Mouse (Mus musculus): ENCODE results near the gene Evx2.

- TF ChIP-seq CTCF (IDR thresholded peaks at IDR 0.05; ENCODE audit: low read depth) (no peak), EP300 (optimal IDR thresholded peaks at IDR 0.05) (no peak)
These were observed 45.1 kb upstream of the Evx2 start, which contains the start of gene Hoxd8 for GRCm38 (mm10) chr2:74704393-74704998.
